Mouse (Mus musculus) megakaryocyte progenitor cell, adult 5-6 weeks (primary cell): ENCODE results near the gene 1810037I17Rik. TPM values are rescaled to one million over a fixed set of nuclear protein-coding genes. Genes with fewer than 3 reads are reported as not detected.
A peak's percentile ranks its signal among the peaks of the same experiment; 100 is the strongest.

Experiments used
- ATAC-seq: replicated peaks from 2 replicates; pipeline ENCODE4 v1.8.0; 2016; ENCODE audit warnings: mild to moderate bottlenecking, moderate TSS enrichment, inconsistent platforms; ENCODE audit not compliant: poor library complexity
- total RNA-seq, 2 experiments: library from RNA; stranded (forward) in 1 of 2; stranded (reverse) in 1 of 2; fragments of 157-497, 149-512 nt in 1 of 2; fragments of 200-1000 nt in 1 of 2; gene quantifications; 2 replicates each; pipeline versions ENCODE4 v1.2.3 to v1.2.4; 2015 to 2017

The 1810037I17Rik gene
- 65.0 and 75.6 TPM in 2 replicates for total RNA-seq (2015)
- total RNA-seq (2017): 29.4 and 34.7 TPM in 2 replicates

GRCm38 (mm10) chr3:122924009-122924914 is at the start of gene 1810037I17Rik:
TSS of gene 1810037I17Rik (plus strand) at chr3:122924203.
- ATAC-seq: peak; percentile 85

- ATAC-seq: no peak
These were observed 47.1 kb upstream of the 1810037I17Rik start for GRCm38 (mm10) chr3:122876870-122877269.

- no peak for ATAC-seq
These were observed 46.5 kb upstream of the 1810037I17Rik start for GRCm38 (mm10) chr3:122877543-122877942.

- ATAC-seq: no peak
These were observed 45.2 kb upstream of the 1810037I17Rik start for GRCm38 (mm10) chr3:122878705-122879315.

- no peak for ATAC-seq
These were observed 36.3 kb upstream of the 1810037I17Rik start for GRCm38 (mm10) chr3:122887505-122888301.

- peak; percentile 79 for ATAC-seq
These were observed 35.6 kb upstream of the 1810037I17Rik start for GRCm38 (mm10) chr3:122888371-122888819.

- no peak for ATAC-seq
These were observed 29.2 kb upstream of the 1810037I17Rik start, which contains the start of gene Fabp2 for GRCm38 (mm10) chr3:122894772-122895171. TSS of gene Fabp2 (plus strand) at chr3:122895072.

- ATAC-seq: no peak
These were observed 28.7 kb upstream of the 1810037I17Rik start for GRCm38 (mm10) chr3:122895189-122895731.

GRCm38 (mm10) chr3:122898254-122898653 is 25.7 kb upstream of the 1810037I17Rik start:
- ATAC-seq: no peak

GRCm38 (mm10) chr3:122903746-122904433 is 20.1 kb upstream of the 1810037I17Rik start:
- ATAC-seq: peak; percentile 96

GRCm38 (mm10) chr3:122907841-122908240 is 16.2 kb upstream of the 1810037I17Rik start:
- ATAC-seq: no peak

- ATAC-seq: 0 out of 2 replicates have a peak, but pooled peaks have one; percentile 21
These were observed 8.5 kb upstream of the 1810037I17Rik start for GRCm38 (mm10) chr3:122915493-122915892.

- no peak for ATAC-seq
These were observed 7.8 kb upstream of the 1810037I17Rik start for GRCm38 (mm10) chr3:122916191-122916680.

- ATAC-seq: peak; percentile 16; the same call in 1 of the 2 replicates
These were observed 5.3 kb upstream of the 1810037I17Rik start for GRCm38 (mm10) chr3:122918672-122919071.

- no peak for ATAC-seq
These were observed 4.7 kb upstream of the 1810037I17Rik start, which contains the start of gene Gm10959 for GRCm38 (mm10) chr3:122919260-122919659. TSS of gene Gm10959 (minus strand) at chr3:122919360.

GRCm38 (mm10) chr3:122920572-122921435 is 3.2 kb upstream of the 1810037I17Rik start:
- ATAC-seq: peak; percentile 32

GRCm38 (mm10) chr3:122921676-122922527 is 2.1 kb upstream of the 1810037I17Rik start:
- ATAC-seq: no peak

- no peak for ATAC-seq
These were observed 856 bp upstream of the 1810037I17Rik start for GRCm38 (mm10) chr3:122923147-122923546.
